Comparison of ENCODE assay signal across 9 mouse cellular contexts in genomic region chr4:121039331-121040115, GRCm38 (mm10). TPM values are rescaled to one million over a fixed set of nuclear protein-coding genes. Genes with fewer than 3 reads are reported as not detected.
DNase-seq lines count a peak whose midpoint lies in the region; ATAC-seq and TF ChIP-seq lines count a peak whose summit lies in the region.
"Had no signal": no experiment of that assay in that cellular context is flagged by ENCODE, and none has a peak within 500 bp of the region (broad histone marks: within the 10 kb centered on the region; RNA-seq: fewer than 3 reads in every experiment).

Gene Col9a2, plus strand, starts transcription at chr4:121039385.

- H3K9ac ChIP-seq in kidney, embryonic 14.5 days (ENCODE audit: low read depth, low read length): peak within 1 kb of the TSS; percentile 48
- H3K9ac ChIP-seq in forebrain, embryonic 14.5 days (ENCODE audit: low read length): peak within 1 kb of the TSS; percentile 53
- peak within 1 kb of the TSS; percentile 75 for H3K9ac ChIP-seq in limb, embryonic 13.5 days

- no peak for DNase-seq in kidney, adult 8-10 months
- peak; percentile 52 for DNase-seq in brain, embryonic 14.5 days (ENCODE audit: low read depth)
- DNase-seq in forebrain, embryonic 14.5 days (ENCODE audit: low spot score): no peak
- DNase-seq in retina, embryonic 14.5 days (ENCODE audit: low spot score): peak; percentile 53
- DNase-seq in T-cell, adult 2 months (ENCODE audit: low spot score): no peak
- no peak for DNase-seq in right cerebral cortex, postnatal 14 days

- peak within 1 kb of the TSS; percentile 77 for H3K4me2 ChIP-seq in kidney, embryonic 14.5 days (replicated peaks; ENCODE audit: low read depth, low read length)
- H3K4me2 ChIP-seq in forebrain, embryonic 14.5 days (ENCODE audit: low read length): peak within 1 kb of the TSS; percentile 63
- H3K4me2 ChIP-seq in limb, embryonic 13.5 days (replicated peaks): peak within 1 kb of the TSS; percentile 74

- H3K4me3 ChIP-seq in kidney, embryonic 14.5 days (ENCODE audit: low read length): peak within 1 kb of the TSS; percentile 46
- peak within 1 kb of the TSS; percentile 35 for H3K4me3 ChIP-seq in forebrain, embryonic 14.5 days (ENCODE audit: low read depth, low read length)
- peak within 1 kb of the TSS; percentile 57 for H3K4me3 ChIP-seq in limb, embryonic 13.5 days

- H3K4me1 ChIP-seq in kidney, embryonic 14.5 days (ENCODE audit: control insufficient read depth, insufficient read depth, low read length): 0 out of 2 replicates have a peak, but pooled peaks cover 7% of the 10 kb centered on the region
- peaks cover 2% of the 10 kb centered on the region; the same call in 1 of the 2 replicates for H3K4me1 ChIP-seq in forebrain, embryonic 14.5 days (ENCODE audit: control insufficient read depth, insufficient read depth, low read length)
- H3K4me1 ChIP-seq in limb, embryonic 13.5 days: peaks cover 32% of the 10 kb centered on the region

- H3K36me3 ChIP-seq in kidney, embryonic 14.5 days (ENCODE audit: control insufficient read depth, insufficient read depth, low read length): no peaks in the 10 kb centered on the region
- no peaks in the 10 kb centered on the region for H3K36me3 ChIP-seq in forebrain, embryonic 14.5 days (ENCODE audit: control insufficient read depth, insufficient read depth, low read length)
- H3K36me3 ChIP-seq in limb, embryonic 13.5 days: peaks cover 18% of the 10 kb centered on the region

- 2% methylated on average over 46 of the region's 46 CpGs for WGBS in kidney, embryonic 14.5 days
- 4% methylated on average over 46 of the region's 46 CpGs for WGBS in forebrain, embryonic 14.5 days
- WGBS in limb, embryonic 13.5 days: 1% methylated on average over 46 of the region's 46 CpGs

- peaks cover 19% of the 10 kb centered on the region for H3K27me3 ChIP-seq in kidney, embryonic 14.5 days (ENCODE audit: control insufficient read depth, insufficient read depth, low read length)
- peaks cover 3% of the 10 kb centered on the region; the same call in 1 of the 2 replicates for H3K27me3 ChIP-seq in forebrain, embryonic 14.5 days (replicated peaks; ENCODE audit: control insufficient read depth, insufficient read depth, low read length)
- peaks cover 32% of the 10 kb centered on the region for H3K27me3 ChIP-seq in limb, embryonic 13.5 days

- H3K27ac ChIP-seq in kidney, embryonic 14.5 days (ENCODE audit: low read depth, low read length): no peak within 1 kb of the TSS
- H3K27ac ChIP-seq in forebrain, embryonic 14.5 days (ENCODE audit: low read depth, low read length): no peak within 1 kb of the TSS
- peak within 1 kb of the TSS; percentile 93 for H3K27ac ChIP-seq in limb, embryonic 13.5 days

- TF ChIP-seq CTCF in brain, embryonic 14.5 days (IDR thresholded peaks at IDR 0.05; ENCODE audit: borderline replicate concordance, extremely low read depth, insufficient read depth, insufficient read length): no peak

- H3K9me3 ChIP-seq in kidney, embryonic 14.5 days (ENCODE audit: control insufficient read depth, low read length): no peaks in the 10 kb centered on the region
- H3K9me3 ChIP-seq in forebrain, embryonic 14.5 days (replicated peaks; ENCODE audit: control insufficient read depth, low read length): no peaks in the 10 kb centered on the region
- H3K9me3 ChIP-seq in limb, embryonic 13.5 days: no peaks in the 10 kb centered on the region

- no peak for TF ChIP-seq POLR2A in brain, embryonic 14.5 days (IDR thresholded peaks at IDR 0.05; ENCODE audit: borderline replicate concordance, extremely low read depth, insufficient read depth, insufficient read length, poor library complexity, severe bottlenecking)

- ATAC-seq in kidney, embryonic 14.5 days (ENCODE audit: low FRiP score, low TSS enrichment): peak; percentile 18; the same call in 1 of the 2 replicates
- peak; percentile 31; the same call in 1 of the 2 replicates for ATAC-seq in forebrain, embryonic 14.5 days
- ATAC-seq in limb, embryonic 13.5 days (ENCODE audit: low FRiP score, low read depth): no peak

RNA-seq across cellular contexts. Expression of gene Col9a2, which starts in this region (rescaled TPM):
- polyA plus RNA-seq in kidney, embryonic 14.5 days (2014; fragmentation: Nextera tagmentation; extraction: Ambion mirVana): 1.7 and 3.2 TPM in 2 replicates
- 11.0 and 17.5 TPM in 2 replicates for polyA plus RNA-seq in brain, embryonic 14.5 days (2012; rRNA removed)
- polyA plus RNA-seq in forebrain, embryonic 14.5 days (2014; fragmentation: Nextera tagmentation; extraction: Ambion mirVana): 2.2 and 3.8 TPM in 2 replicates
- 100 and 116 TPM in 2 replicates for polyA plus RNA-seq in limb, embryonic 13.5 days (2015; fragmentation: Nextera tagmentation; extraction: Ambion mirVana)
- polyA plus RNA-seq: liver, adult 2 months had no signal

Comparison
In these comparisons a context has a peak if more than half of its experiments do, and no peak if none do; other contexts are left out.
1. DNase-seq: peak in brain, embryonic 14.5 days (single experiment) and retina, embryonic 14.5 days (single experiment); none in kidney, adult 8-10 months (0 of 2), forebrain, embryonic 14.5 days (single experiment), T-cell, adult 2 months (single experiment) and right cerebral cortex, postnatal 14 days (single experiment).
2. Peak in every context shown above with its lines, with median percentiles within 50 percentile points of each other: H3K4me2 ChIP-seq, H3K4me3 ChIP-seq and H3K9ac ChIP-seq.